Mouse (Mus musculus) gastrocnemius, postnatal 36 days (tissue): ENCODE data around the gene Aifm2. TPM values are rescaled to one million over a fixed set of nuclear protein-coding genes. Genes with fewer than 3 reads are reported as not detected.

Experiments used
- DNase-seq, 2 experiments: peaks; one replicate each; pipeline ENCODE4 v3.0.0; 2022
- intact Hi-C: fragments of 180-260 bp; cut with DNase I; formaldehyde crosslinking; loops from one replicate; pipeline ENCODE4 v1.15.1; 2025
- long read RNA-seq, 2 experiments: library from polyadenylated mRNA; stranded (forward); transcript quantifications; one replicate each; pipeline ENCODE4 v2.0.0; 2021
- total RNA-seq, 2 experiments: library from RNA; stranded (reverse); gene quantifications; 2 replicates each; pipeline ENCODE4 v1.2.3; 2021

Aifm2 gene
- total RNA-seq = 10 to 100 TPM; 12.5 to 17.2 TPM
- long read RNA-seq, experiment 1, transcript Aifm2-204 (10 exons, 1,512 nt) = major isoform, 11 of 20 reads
- long read RNA-seq, experiment 1, partial matches to known transcripts = 4 of 20 reads
- long read RNA-seq, experiment 1, other reads (novel, unspliced or antisense) = 5 of 20 reads
- long read RNA-seq, experiment 2, transcript Aifm2-204 (10 exons, 1,512 nt) = major isoform, 8 of 28 reads
- long read RNA-seq, experiment 2, transcript Aifm2-203 (9 exons, 3,086 nt) = minor isoform, 7 of 28 reads
- long read RNA-seq, experiment 2, partial matches to known transcripts = 4 of 28 reads
- long read RNA-seq, experiment 2, other reads (novel, unspliced or antisense) = 7 of 28 reads

GRCm38 (mm10) chr10:61714771-61715461 lies at the start of gene Aifm2:
TSS of gene Aifm2 (plus strand) at chr10:61715263.
- peak; percentile 64 to 73 for DNase-seq
- intact Hi-C loops = no loop called here

GRCm38 (mm10) chr10:61665651-61666050 lies 49.4 kb upstream of the Aifm2 start:
- intact Hi-C loops = no loop called here

GRCm38 (mm10) chr10:61669289-61669688 lies 45.8 kb upstream of the Aifm2 start:
- intact Hi-C loops = no loop called here
- DNase-seq = no peak

More at GRCm38 (mm10) chr10:61665651-61666050, 49.4 kb upstream of the Aifm2 start:
- no peak for DNase-seq

GRCm38 (mm10) chr10:61669896-61670295 lies 45.2 kb upstream of the Aifm2 start:
- intact Hi-C loops = loop anchor here (5.0 kb wide), 1 partner anchor 62 kb away; no protein-coding TSS in a partner anchor
- DNase-seq = no peak

- intact Hi-C loops = loop anchor here (5.0 kb wide), 1 partner anchor 62 kb away; no protein-coding TSS in a partner anchor
- no peak for DNase-seq
Observed at GRCm38 (mm10) chr10:61670758-61671157, 44.3 kb upstream of the Aifm2 start.

- intact Hi-C loops = no loop called here
- DNase-seq = no peak
Observed at GRCm38 (mm10) chr10:61675935-61676334, 39.1 kb upstream of the Aifm2 start.

GRCm38 (mm10) chr10:61679545-61679944 lies 35.5 kb upstream of the Aifm2 start:
- DNase-seq = no peak
- intact Hi-C loops = no loop called here

- peak; percentile 98 for DNase-seq
- intact Hi-C loops = no loop called here
Observed at GRCm38 (mm10) chr10:61680015-61680913, 34.8 kb upstream of the Aifm2 start, which contains the start of gene Sar1a. TSS of gene Sar1a (plus strand) at chr10:61680299.

- intact Hi-C loops = no loop called here
- DNase-seq = no peak
Observed at GRCm38 (mm10) chr10:61689405-61689804, 25.7 kb upstream of the Aifm2 start.

GRCm38 (mm10) chr10:61693563-61693962 lies 21.5 kb upstream of the Aifm2 start:
- DNase-seq = no peak
- intact Hi-C loops = no loop called here

- intact Hi-C loops = no loop called here
- peak; percentile 89 to 96 for DNase-seq
Observed at GRCm38 (mm10) chr10:61694870-61695670, 20.0 kb upstream of the Aifm2 start, which contains the start of gene Tysnd1. TSS of gene Tysnd1 (plus strand) at chr10:61695514.

GRCm38 (mm10) chr10:61695703-61696559 lies 19.1 kb upstream of the Aifm2 start:
- DNase-seq = no peak
- intact Hi-C loops = no loop called here

- intact Hi-C loops = no loop called here
- no peak for DNase-seq
Observed at GRCm38 (mm10) chr10:61696560-61696823, 18.6 kb upstream of the Aifm2 start.

GRCm38 (mm10) chr10:61697028-61697427 lies 18.0 kb upstream of the Aifm2 start:
- intact Hi-C loops = no loop called here
- DNase-seq = no peak

- no peak for DNase-seq
- intact Hi-C loops = no loop called here
Observed at GRCm38 (mm10) chr10:61704663-61705062, 10.4 kb upstream of the Aifm2 start.

- no peak for DNase-seq
- intact Hi-C loops = no loop called here
Observed at GRCm38 (mm10) chr10:61706412-61707375, 8.4 kb upstream of the Aifm2 start.

GRCm38 (mm10) chr10:61713601-61714000 lies 1.5 kb upstream of the Aifm2 start:
- DNase-seq = no peak
- intact Hi-C loops = no loop called here

- intact Hi-C loops = no loop called here
- DNase-seq = no peak
Observed at GRCm38 (mm10) chr10:61714146-61714545, 917 bp upstream of the Aifm2 start.
